Mouse (Mus musculus) adrenal gland, adult 2 months (tissue): ENCODE measurements at regions not wholly inside any gene's neighbourhood (a gene's known extent, or its start where the extent isn't known, plus 50 kb on each side); places are given as distances from the start of the nearest gene placed in this dataset.

ENCODE experiments used
- microRNA-seq, 2 experiments: library from miRNA; unstranded; fragments of <30 nt; microRNA quantifications; one replicate each; pipeline ENCODE4 v1.2.0; 2021

Small RNA genes lying in the stretch of these regions (microRNA-seq; reads per million reads assigned to microRNA genes)
- gene Gm26474, result 0 reads per million in 2 experiments
